Mouse (Mus musculus): Measurements from ENCODE around the gene Olfr459.

GRCm38 (mm10) chr6:41744664-41745392 lies 30.1 kb downstream of the Olfr459 start:
- TF ChIP-seq CTCF (IDR thresholded peaks at IDR 0.05) (no peak), EP300 (IDR thresholded peaks at IDR 0.05; ENCODE audit: insufficient read depth, low read depth, low read length) (no peak), POLR2A (IDR thresholded peaks at IDR 0.05; ENCODE audit: insufficient read depth, low read depth, low read length) (no peak)
